Mouse (Mus musculus) left cerebral cortex, adult 9 months (tissue): ENCODE data around the gene Arhgap8.
"Not testable (repeated sequence)": the region's sequence is repeated elsewhere in the genome, so short reads cannot be mapped to it uniquely, and the experiment has no call there.

Source experiments
- DNase-seq, 2 experiments: peaks; one replicate each; pipeline ENCODE4 v3.0.0; 2022; ENCODE audit warnings: low spot score in 2 of 2

The Arhgap8 gene

GRCm38 (mm10) chr15:84698189-84698588 lies 21.7 kb upstream of the Arhgap8 start:
- DNase-seq = no peak

GRCm38 (mm10) chr15:84700147-84700794 lies 19.6 kb upstream of the Arhgap8 start:
- DNase-seq = peak in 1 of 2 experiments; percentile 44

- peak in 1 of 2 experiments; percentile 39 for DNase-seq
These were observed 17.9 kb upstream of the Arhgap8 start for GRCm38 (mm10) chr15:84701947-84702346.

- DNase-seq = no peak
These were observed 17.2 kb upstream of the Arhgap8 start for GRCm38 (mm10) chr15:84702391-84703345.

GRCm38 (mm10) chr15:84703992-84704391 lies 15.9 kb upstream of the Arhgap8 start:
- DNase-seq = no peak

- no peak for DNase-seq
These were observed 14.4 kb upstream of the Arhgap8 start for GRCm38 (mm10) chr15:84705351-84705901.

- DNase-seq = no peak
These were observed 12.8 kb upstream of the Arhgap8 start for GRCm38 (mm10) chr15:84706983-84707619.

- DNase-seq = no peak
These were observed 7.1 kb upstream of the Arhgap8 start for GRCm38 (mm10) chr15:84712566-84713405.

- DNase-seq = no peak
These were observed 5.1 kb upstream of the Arhgap8 start for GRCm38 (mm10) chr15:84714730-84715129.

- no peak for DNase-seq
These were observed 4.7 kb upstream of the Arhgap8 start for GRCm38 (mm10) chr15:84715132-84715531.

GRCm38 (mm10) chr15:84717570-84718270 lies 2.1 kb upstream of the Arhgap8 start:
- DNase-seq = not testable (repeated sequence)

GRCm38 (mm10) chr15:84718785-84719184 lies 1.1 kb upstream of the Arhgap8 start:
- DNase-seq = no peak

- no peak for DNase-seq
These were observed 696 bp downstream of the Arhgap8 start for GRCm38 (mm10) chr15:84720291-84721204.

GRCm38 (mm10) chr15:84723656-84724055 lies 3.8 kb downstream of the Arhgap8 start:
- not testable (repeated sequence) for DNase-seq

- DNase-seq = no peak
These were observed 4.3 kb downstream of the Arhgap8 start for GRCm38 (mm10) chr15:84724199-84724598.

GRCm38 (mm10) chr15:84729685-84730084 lies 9.8 kb downstream of the Arhgap8 start:
- DNase-seq = peak in 1 of 2 experiments; percentile 15

GRCm38 (mm10) chr15:84730893-84731292 lies 11.0 kb downstream of the Arhgap8 start:
- no peak for DNase-seq

GRCm38 (mm10) chr15:84731676-84732424 lies 12.0 kb downstream of the Arhgap8 start:
- no peak for DNase-seq

- no peak for DNase-seq
These were observed 12.5 kb downstream of the Arhgap8 start for GRCm38 (mm10) chr15:84732425-84732749.
